Mouse (Mus musculus) myocyte (in vitro differentiated cells): ENCODE results near the gene Plg. TPM values are rescaled to one million over a fixed set of nuclear protein-coding genes. Genes with fewer than 3 reads are reported as not detected.

Experiments used
- H3K27me3 ChIP-seq: one replicate; pipeline ENCODE4 v1.6.1; 2011; ENCODE audit not compliant: control insufficient read depth, insufficient read depth, insufficient read length
- H3K36me3 ChIP-seq: one replicate; pipeline ENCODE4 v1.6.1; 2011; ENCODE audit not compliant: control insufficient read depth, insufficient read depth
- H3K4me2 ChIP-seq: one replicate; pipeline ENCODE4 v1.6.1; 2011; ENCODE audit warnings: low read depth, control low read depth
- H3K4me3 ChIP-seq: one replicate; pipeline ENCODE4 v1.5.1; 2011; ENCODE audit warnings: mild to moderate bottlenecking, control low read depth, moderate library complexity
- H3K79me2 ChIP-seq: one replicate; pipeline ENCODE4 v1.6.1; 2011; ENCODE audit not compliant: control insufficient read depth, insufficient read depth
- H3ac ChIP-seq: one replicate; pipeline ENCODE4 v1.6.1; 2011; ENCODE audit not compliant: control insufficient read depth, insufficient read length
- CEBPB ChIP-seq: IDR thresholded peaks from 2 replicates; pipeline ENCODE4 v1.6.1; 2011; ENCODE audit warnings: mild to moderate bottlenecking, moderate library complexity; ENCODE audit not compliant: poor library complexity, insufficient read depth, severe bottlenecking
- E2F4 ChIP-seq: IDR thresholded peaks from one replicate; pipeline ENCODE4 v1.6.1; 2011; ENCODE audit warnings: mild to moderate bottlenecking, control low read depth, moderate library complexity; ENCODE audit not compliant: insufficient read depth
- MAX ChIP-seq: IDR thresholded peaks from one replicate; pipeline ENCODE4 v1.6.1; 2011; ENCODE audit warnings: low read depth, mild to moderate bottlenecking, control low read depth
- MYOD1 ChIP-seq, 3 experiments: IDR thresholded peaks; one replicate each; pipeline ENCODE4 v1.6.1; 2011; ENCODE audit warnings: control low read depth in 2 of 3, low read depth in 2 of 3, mild to moderate bottlenecking in 2 of 3, moderate library complexity in 1 of 3; ENCODE audit not compliant: insufficient read length in 2 of 3, control insufficient read depth in 1 of 3
- MYOG ChIP-seq, 3 experiments: IDR thresholded peaks; one replicate each; pipeline ENCODE4 v1.6.1; 2011; ENCODE audit warnings: control low read depth in 2 of 3, low read depth in 2 of 3, mild to moderate bottlenecking in 2 of 3; ENCODE audit not compliant: insufficient read length in 2 of 3, control insufficient read depth in 1 of 3, insufficient read depth in 1 of 3
- POLR2A ChIP-seq: IDR thresholded peaks from one replicate; pipeline ENCODE4 v1.6.1; 2011; ENCODE audit warnings: low read depth, mild to moderate bottlenecking, control low read depth, moderate library complexity; ENCODE audit not compliant: insufficient read length
- POLR2AphosphoS2 ChIP-seq: IDR thresholded peaks from one replicate; pipeline ENCODE4 v1.6.1; 2011; ENCODE audit warnings: low read depth, control low read depth; ENCODE audit not compliant: insufficient read length
- REST ChIP-seq: IDR thresholded peaks from one replicate; pipeline ENCODE4 v1.6.1; 2011; ENCODE audit warnings: mild to moderate bottlenecking, control low read depth, moderate library complexity; ENCODE audit not compliant: insufficient read depth, insufficient read length
- SRF ChIP-seq: IDR thresholded peaks from one replicate; pipeline ENCODE4 v1.6.1; 2011; ENCODE audit warnings: low read depth; ENCODE audit not compliant: control insufficient read depth, insufficient read length
- TCF12 ChIP-seq: IDR thresholded peaks from one replicate; pipeline ENCODE4 v1.6.1; 2011; ENCODE audit warnings: mild to moderate bottlenecking, control low read depth; ENCODE audit not compliant: poor library complexity, insufficient read depth, severe bottlenecking
- TCF3 ChIP-seq: IDR thresholded peaks from one replicate; pipeline ENCODE4 v1.6.1; 2011; ENCODE audit warnings: low read depth, control low read depth; ENCODE audit not compliant: insufficient read length
- USF1 ChIP-seq: IDR thresholded peaks from one replicate; pipeline ENCODE4 v1.6.1; 2011; ENCODE audit warnings: low read depth, mild to moderate bottlenecking, control low read depth, moderate library complexity
- polyA plus RNA-seq: library from polyadenylated mRNA; unstranded; fragments of >200 nt; fragmentation: generic; extraction: Trizol; gene quantifications from one replicate; pipeline ENCODE4 v1.2.1, GENCODE M21; 2012; ENCODE audit warnings: missing spikeins

The Plg gene
- polyA plus RNA-seq, 1 experiment, result not detected

DNA sequence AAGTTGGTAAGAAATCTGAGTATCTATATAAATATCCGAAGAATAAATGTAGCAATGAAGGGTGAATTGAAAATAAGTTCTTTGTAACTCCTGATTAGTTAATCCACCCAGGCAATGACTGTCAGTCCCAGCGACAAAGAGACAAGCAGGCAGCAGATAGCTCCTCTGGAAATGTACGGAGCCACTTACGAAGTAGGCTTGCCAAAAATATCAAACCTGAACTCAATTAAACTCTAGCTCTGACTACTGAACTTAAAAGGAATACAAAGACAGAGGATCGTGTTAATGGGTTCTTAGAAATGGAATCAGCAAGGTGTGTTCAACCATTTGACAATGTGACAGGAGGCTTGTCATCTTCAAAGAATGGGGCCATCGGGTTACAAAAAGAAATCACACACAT is 75.3 kb downstream of the Plg start:
- Histone ChIP-seq H3ac (no peak overlapping the region), H3K27me3 (peaks cover 25% of the 10 kb centered on the region), H3K4me2 (no peak overlapping the region), H3K36me3 (no peaks in the 10 kb centered on the region), H3K4me3 (no peak overlapping the region), H3K79me2 (no peaks in the 10 kb centered on the region)
- no peak for TF ChIP-seq TCF12
- TF ChIP-seq POLR2AphosphoS2, result no peak
- TF ChIP-seq TCF3, result no peak
- no peak for TF ChIP-seq POLR2A
- no peak for TF ChIP-seq MYOG (IDR thresholded peaks at IDR 0.05; ENCODE audit: control insufficient read depth in 1 of 3, insufficient read depth in 1 of 3, insufficient read length in 2 of 3, low read depth in 2 of 3)
- no peak for TF ChIP-seq REST
- no peak for TF ChIP-seq MAX
- no peak for TF ChIP-seq SRF
- no peak for TF ChIP-seq USF1

DNA sequence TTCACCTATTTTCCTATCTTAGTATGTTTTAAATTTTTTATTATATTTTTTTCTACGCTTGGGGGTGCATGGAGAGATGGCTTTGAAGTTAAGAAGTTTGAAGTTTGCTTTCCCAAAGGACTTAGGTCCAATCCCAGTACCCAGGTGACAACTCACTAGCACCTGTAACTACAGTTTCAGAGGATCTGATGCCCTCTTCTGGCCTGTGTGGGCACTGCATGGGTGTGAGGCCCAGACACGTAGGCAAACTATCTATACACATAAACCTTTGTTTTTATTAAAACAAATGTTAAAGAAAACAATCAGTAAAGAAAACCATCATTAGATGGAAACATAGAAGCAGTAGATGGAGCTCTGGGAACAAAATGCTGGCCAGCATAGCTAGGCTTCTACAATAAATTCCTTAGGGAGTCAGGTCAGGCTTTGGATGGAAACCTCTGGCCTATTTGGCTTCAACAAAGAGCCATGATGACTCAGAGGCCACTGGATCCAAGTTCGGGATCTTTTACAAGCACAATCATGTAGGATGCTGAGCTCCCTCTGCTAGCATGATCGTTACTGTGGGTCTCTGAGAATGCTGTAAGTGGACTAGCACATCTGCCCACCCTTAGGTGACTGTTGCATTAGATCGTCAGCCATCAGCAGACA is 76.9 kb downstream of the Plg start:
- H3K27me3 ChIP-seq, result peaks cover 25% of the 10 kb centered on the region

DNA sequence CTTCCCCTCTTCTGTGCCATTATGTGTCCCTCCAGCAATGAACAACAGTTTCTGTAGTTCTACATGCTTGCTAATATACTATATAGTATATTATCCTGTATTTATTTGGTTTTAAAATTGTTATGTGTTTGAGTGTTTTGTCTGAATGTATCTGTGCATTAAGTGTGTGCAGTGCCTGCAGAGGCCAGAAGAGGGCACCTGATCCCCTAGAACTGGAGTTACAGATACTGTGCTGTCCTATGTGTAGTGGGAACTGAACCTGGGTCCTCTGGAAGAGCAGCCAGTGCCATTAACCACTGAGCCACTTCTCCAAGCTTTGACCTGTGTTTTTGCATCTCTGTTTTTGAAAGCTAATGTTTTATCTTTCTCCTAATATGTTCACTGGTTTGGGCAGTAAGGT is 82.8 kb downstream of the Plg start:
- no peak overlapping the region for H3ac ChIP-seq
- no peak overlapping the region for H3K4me3 ChIP-seq
- H3K4me2 ChIP-seq, result no peak overlapping the region
- no peak for TF ChIP-seq MYOD1 (IDR thresholded peaks at IDR 0.05; ENCODE audit: control insufficient read depth in 1 of 3, insufficient read length in 2 of 3, low read depth in 2 of 3)
- TF ChIP-seq POLR2AphosphoS2, result no peak
- no peak for TF ChIP-seq CEBPB
- no peak for TF ChIP-seq TCF12
- no peak for TF ChIP-seq POLR2A
- no peak for TF ChIP-seq TCF3
- TF ChIP-seq MAX, result no peak
- TF ChIP-seq SRF, result no peak
- no peak for TF ChIP-seq MYOG (IDR thresholded peaks at IDR 0.05; ENCODE audit: control insufficient read depth in 1 of 3, insufficient read depth in 1 of 3, insufficient read length in 2 of 3, low read depth in 2 of 3)
- TF ChIP-seq E2F4, result no peak
- peaks cover 13% of the 10 kb centered on the region for H3K27me3 ChIP-seq
- H3K79me2 ChIP-seq, result no peaks in the 10 kb centered on the region
- H3K36me3 ChIP-seq, result no peaks in the 10 kb centered on the region

More for the DNA sequence above, 76.9 kb downstream of the Plg start:
- Histone ChIP-seq H3K36me3 (no peaks in the 10 kb centered on the region), H3ac (no peak overlapping the region), H3K79me2 (no peaks in the 10 kb centered on the region), H3K4me2 (no peak overlapping the region), H3K4me3 (no peak overlapping the region)
- TF ChIP-seq POLR2A, result no peak
- TF ChIP-seq USF1, result no peak
- TF ChIP-seq MYOG (IDR thresholded peaks at IDR 0.05; ENCODE audit: control insufficient read depth in 1 of 3, insufficient read depth in 1 of 3, insufficient read length in 2 of 3, low read depth in 2 of 3), result no peak
- TF ChIP-seq E2F4, result no peak
- TF ChIP-seq MAX, result no peak
- TF ChIP-seq SRF, result no peak
- no peak for TF ChIP-seq TCF12
- no peak for TF ChIP-seq REST
- TF ChIP-seq TCF3, result no peak

DNA sequence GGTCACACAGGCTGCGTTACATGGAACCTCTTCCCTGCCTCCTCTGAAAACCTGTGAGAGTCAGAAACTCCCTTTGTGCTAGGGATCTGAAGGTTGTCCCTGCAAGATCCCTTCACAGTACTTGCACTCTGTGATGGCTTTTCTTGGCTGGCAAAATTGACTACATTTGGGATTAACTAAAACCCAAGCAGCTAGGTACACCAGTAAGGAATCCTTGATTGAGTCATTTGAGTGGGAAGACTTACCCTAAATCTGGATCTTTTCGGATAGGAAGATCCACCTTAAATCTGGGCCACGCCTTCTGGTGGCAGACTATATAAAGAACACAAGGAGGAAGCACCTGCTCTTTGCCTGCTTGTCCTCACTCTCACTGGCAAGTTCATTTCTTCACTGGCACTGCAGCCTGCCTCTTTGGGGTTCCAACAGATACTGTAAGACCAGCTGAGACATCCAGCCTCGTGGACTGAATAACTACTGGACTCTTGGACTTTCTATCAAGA is 88.1 kb downstream of the Plg start:
- Histone ChIP-seq H3K27me3 (peaks cover 16% of the 10 kb centered on the region), H3K79me2 (no peaks in the 10 kb centered on the region), H3ac (no peak overlapping the region), H3K4me3 (no peak overlapping the region), H3K36me3 (no peaks in the 10 kb centered on the region), H3K4me2 (no peak overlapping the region)
- TF ChIP-seq SRF, result no peak
- no peak for TF ChIP-seq TCF3
- no peak for TF ChIP-seq MAX
- TF ChIP-seq MYOD1 (IDR thresholded peaks at IDR 0.05; ENCODE audit: control insufficient read depth in 1 of 3, insufficient read length in 2 of 3, low read depth in 2 of 3), result no peak
- no peak for TF ChIP-seq E2F4
- TF ChIP-seq USF1, result no peak
- TF ChIP-seq TCF12, result no peak
- no peak for TF ChIP-seq REST
- TF ChIP-seq MYOG (IDR thresholded peaks at IDR 0.05; ENCODE audit: control insufficient read depth in 1 of 3, insufficient read depth in 1 of 3, insufficient read length in 2 of 3, low read depth in 2 of 3), result no peak

DNA sequence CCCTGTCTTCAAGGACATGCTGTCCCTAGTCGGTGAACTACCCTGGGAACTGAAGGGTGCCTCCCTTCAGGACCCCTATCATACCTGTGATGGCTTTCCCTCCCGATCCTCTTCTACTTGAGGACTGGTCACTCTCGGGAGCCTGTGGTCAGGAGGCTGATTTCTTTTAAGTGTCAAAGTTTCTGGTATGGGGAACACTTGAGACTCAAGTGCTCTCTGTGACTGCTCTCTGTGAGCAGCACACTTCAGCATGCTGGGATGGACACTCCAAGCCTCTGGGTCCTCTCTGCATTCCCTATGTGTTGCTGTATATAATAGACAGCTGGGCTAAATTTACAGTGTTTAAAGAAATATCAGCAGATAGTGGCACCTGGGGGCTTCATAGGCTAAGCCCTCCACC is 89.2 kb downstream of the Plg start:
- Histone ChIP-seq H3K4me3 (no peak overlapping the region), H3ac (no peak overlapping the region), H3K27me3 (peaks cover 16% of the 10 kb centered on the region), H3K79me2 (no peaks in the 10 kb centered on the region), H3K36me3 (no peaks in the 10 kb centered on the region), H3K4me2 (no peak overlapping the region)
- TF ChIP-seq CEBPB (no peak), POLR2A (no peak), MAX (no peak), REST (no peak), TCF12 (no peak), POLR2AphosphoS2 (no peak)
